Mouse (Mus musculus) stomach, postnatal 0 days (tissue): ENCODE results near the gene Nfasc. TPM values are rescaled to one million over a fixed set of nuclear protein-coding genes. Genes with fewer than 3 reads are reported as not detected.

Experiments used
- ATAC-seq: fragments of 200-750 bp; cut with Nextera tagmentation; 2 replicates; pipeline ENCODE4 v1.8.0; 2017; ENCODE audit not compliant: low FRiP score, low TSS enrichment
- DNase-seq: peaks from one replicate; pipeline ENCODE4 v3.0.0-alpha.2; 2016; ENCODE audit warnings: low spot score
- H3K27ac ChIP-seq: fragments of 300-500 bp; sonication (generic); replicated peaks from 2 replicates; pipeline ENCODE4 v1.5.1; 2014; ENCODE audit warnings: mild to moderate bottlenecking, control low read depth
- H3K27me3 ChIP-seq: fragments of 300-500 bp; sonication (generic); 2 replicates; pipeline ENCODE4 v1.6.1; 2014; ENCODE audit warnings: low read length; ENCODE audit not compliant: control insufficient read depth, insufficient read depth
- H3K36me3 ChIP-seq: fragments of 300-500 bp; sonication (generic); 2 replicates; pipeline ENCODE4 v1.6.1; 2014; ENCODE audit warnings: low read length, mixed read lengths; ENCODE audit not compliant: control insufficient read depth, insufficient read depth
- H3K4me1 ChIP-seq: fragments of 300-500 bp; sonication (generic); replicated peaks from 2 replicates; pipeline ENCODE4 v1.6.1; 2014; ENCODE audit warnings: antibody characterized with exemption; ENCODE audit not compliant: control insufficient read depth, insufficient read depth
- H3K4me2 ChIP-seq: fragments of 300-500 bp; sonication (generic); replicated peaks from 2 replicates; pipeline ENCODE4 v1.6.1; 2014; ENCODE audit warnings: low read depth, mild to moderate bottlenecking, control low read depth, moderate library complexity
- H3K4me3 ChIP-seq: fragments of 300-500 bp; sonication (generic); 2 replicates; pipeline ENCODE4 v1.5.1; 2014; ENCODE audit warnings: low read depth, low read length, control low read depth
- H3K9ac ChIP-seq: fragments of 300-500 bp; sonication (generic); 2 replicates; pipeline ENCODE4 v1.6.1; 2014; ENCODE audit warnings: mild to moderate bottlenecking, low read length, control low read depth, mixed read lengths
- H3K9me3 ChIP-seq: fragments of 300-500 bp; sonication (generic); 2 replicates; pipeline ENCODE4 v1.6.1; 2016; ENCODE audit warnings: low read length; ENCODE audit not compliant: control insufficient read depth
- CTCF ChIP-seq: IDR thresholded peaks from 2 replicates; pipeline ENCODE4 v1.5.1; 2016; ENCODE audit warnings: antibody characterized with exemption, low read depth, mild to moderate bottlenecking, moderate library complexity
- EP300 ChIP-seq: optimal IDR thresholded peaks from 2 replicates; pipeline ENCODE3; 2016; ENCODE audit warnings: antibody characterized with exemption
- WGBS: fragments of 180-500 bp; shearing (Covaris S2); extraction: QIAGEN DNeasy Blood & Tissue Kit; methylation state at CpG from one replicate; pipeline ENCODE4 v1.1.7; 2014; 5-methylcytosine and 5-hydroxymethylcytosine counted together
- polyA plus RNA-seq: library from polyadenylated mRNA; unstranded; fragments of >200 nt; fragmentation: Nextera tagmentation; extraction: Ambion mirVana; gene quantifications from 2 replicates; pipeline ENCODE4 v1.2.1, GENCODE M21; 2015

Nfasc gene
- polyA plus RNA-seq, 1 experiment from 2014 or later, result 0.74 TPM

DNA sequence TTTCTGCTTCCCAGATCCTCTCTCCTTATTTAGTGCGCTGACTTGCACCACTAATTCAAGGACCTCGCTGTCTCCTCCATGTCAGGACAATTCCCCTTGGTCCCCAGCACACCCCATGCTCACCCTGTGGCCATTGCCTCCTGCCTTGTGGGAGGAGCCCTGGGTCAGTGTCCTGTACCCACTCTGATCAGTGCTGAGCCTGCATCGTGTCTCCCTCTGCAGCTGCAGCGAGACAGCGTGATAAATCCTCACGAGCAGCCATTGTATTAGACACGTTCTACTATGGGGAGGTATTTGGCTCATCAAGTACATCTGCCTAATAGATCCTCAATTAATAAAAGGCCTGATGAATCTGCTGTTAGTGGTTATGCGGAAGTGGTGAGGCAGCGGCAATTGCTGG is 86.8 kb downstream of the Nfasc start:
- H3K9me3 ChIP-seq, result no peaks in the 10 kb centered on the region
- no peak overlapping the region for H3K4me3 ChIP-seq
- no peaks in the 10 kb centered on the region for H3K27me3 ChIP-seq
- whole genome bisulfite sequencing, result 71% methylated on average over 9 of the region's 9 CpGs
- no peaks in the 10 kb centered on the region for H3K36me3 ChIP-seq
- no peak overlapping the region for H3K4me2 ChIP-seq
- DNase-seq, result no peak
- ATAC-seq, result no peak
- H3K9ac ChIP-seq, result no peak overlapping the region
- H3K4me1 ChIP-seq, result no peaks in the 10 kb centered on the region
- no peak overlapping the region for H3K27ac ChIP-seq
- no peak for TF ChIP-seq EP300
- no peak for TF ChIP-seq CTCF

GRCm38 (mm10) chr1:132653841-132654457 is 87.6 kb downstream of the Nfasc start:
- Histone ChIP-seq H3K4me3 (no peak overlapping the region), H3K27me3 (no peaks in the 10 kb centered on the region), H3K36me3 (no peaks in the 10 kb centered on the region), H3K9me3 (no peaks in the 10 kb centered on the region), H3K4me1 (no peaks in the 10 kb centered on the region), H3K4me2 (no peak overlapping the region), H3K27ac (no peak overlapping the region), H3K9ac (no peak overlapping the region)
- TF ChIP-seq CTCF (no peak), EP300 (no peak)
- 64% methylated on average over 12 of the region's 12 CpGs for WGBS
- DNase-seq (no peak), ATAC-seq (no peak)

- no peak overlapping the region for H3K9ac ChIP-seq
- WGBS, result 73% methylated on average over 9 of the region's 9 CpGs
- no peaks in the 10 kb centered on the region for H3K9me3 ChIP-seq
- H3K27ac ChIP-seq, result no peak overlapping the region
- no peaks in the 10 kb centered on the region for H3K36me3 ChIP-seq
- no peak overlapping the region for H3K4me3 ChIP-seq
- ATAC-seq (no peak), DNase-seq (no peak)
- TF ChIP-seq EP300, result no peak
- no peak for TF ChIP-seq CTCF
- H3K4me1 ChIP-seq, result no peaks in the 10 kb centered on the region
- no peak overlapping the region for H3K4me2 ChIP-seq
- no peaks in the 10 kb centered on the region for H3K27me3 ChIP-seq
Observed at GRCm38 (mm10) chr1:132653161-132653560, 88.4 kb downstream of the Nfasc start.

DNA sequence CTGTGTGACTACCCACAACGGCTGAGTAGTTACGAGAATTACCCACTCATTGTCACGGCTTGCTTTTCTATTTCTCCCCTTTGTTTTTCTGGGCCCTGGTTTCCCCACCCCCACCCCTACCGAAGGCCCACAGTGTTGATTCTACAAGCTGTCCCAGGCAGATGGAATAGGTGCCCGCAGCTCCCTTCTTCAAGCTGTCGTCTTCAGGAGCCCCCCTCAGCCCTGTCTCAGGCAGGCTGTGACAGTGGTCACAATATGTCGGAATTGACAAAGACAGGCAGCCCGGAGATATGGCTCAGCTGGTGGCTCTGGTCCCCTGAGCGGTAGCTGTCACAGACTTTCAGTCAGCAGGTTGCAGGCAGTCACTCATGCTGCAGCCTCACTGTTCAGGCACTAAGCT is 90.9 kb downstream of the Nfasc start:
- TF ChIP-seq CTCF (no peak), EP300 (no peak)
- no peak overlapping the region for H3K27ac ChIP-seq

DNA sequence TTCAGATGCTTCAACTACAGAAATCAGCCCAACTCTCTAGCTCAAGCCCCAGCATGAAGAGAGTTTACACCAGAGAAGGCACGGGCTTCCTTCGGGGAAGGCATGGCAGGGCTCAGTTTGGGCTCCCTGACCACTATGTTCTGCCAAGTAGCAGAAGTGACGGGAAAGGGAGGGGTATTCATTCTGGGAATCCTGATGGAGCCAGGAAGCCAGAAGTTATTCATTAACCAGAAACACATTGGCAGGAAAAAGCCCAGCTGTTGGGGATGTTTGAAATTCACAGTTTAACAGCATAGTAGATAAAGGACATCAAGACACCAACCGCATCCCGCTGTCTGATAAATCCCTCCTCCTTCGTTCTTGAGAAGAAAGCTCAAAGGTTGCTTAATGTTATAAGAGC is 93.6 kb downstream of the Nfasc start:
- Histone ChIP-seq H3K4me3 (no peak overlapping the region), H3K36me3 (no peaks in the 10 kb centered on the region), H3K9ac (no peak overlapping the region), H3K27ac (no peak overlapping the region), H3K27me3 (no peaks in the 10 kb centered on the region), H3K4me1 (no peaks in the 10 kb centered on the region), H3K4me2 (no peak overlapping the region), H3K9me3 (no peaks in the 10 kb centered on the region)
- 31% methylated on average over 6 of the region's 6 CpGs for WGBS
- ATAC-seq (no peak), DNase-seq (no peak)
- TF ChIP-seq CTCF (no peak), EP300 (no peak)

More for the DNA sequence above, 90.9 kb downstream of the Nfasc start:
- H3K9ac ChIP-seq, result no peak overlapping the region
- no peaks in the 10 kb centered on the region for H3K36me3 ChIP-seq
- WGBS, result 77% methylated on average over 9 of the region's 9 CpGs
- ATAC-seq, result no peak
- H3K27me3 ChIP-seq, result no peaks in the 10 kb centered on the region
- H3K9me3 ChIP-seq, result no peaks in the 10 kb centered on the region
- H3K4me3 ChIP-seq, result no peak overlapping the region
- no peaks in the 10 kb centered on the region for H3K4me1 ChIP-seq
- no peak for DNase-seq
- no peak overlapping the region for H3K4me2 ChIP-seq

GRCm38 (mm10) chr1:132641049-132641795 is 100.4 kb downstream of the Nfasc start:
- Histone ChIP-seq H3K36me3 (no peaks in the 10 kb centered on the region), H3K9ac (no peak overlapping the region), H3K4me1 (no peaks in the 10 kb centered on the region), H3K4me2 (no peak overlapping the region), H3K27ac (no peak overlapping the region), H3K9me3 (no peaks in the 10 kb centered on the region), H3K27me3 (no peaks in the 10 kb centered on the region), H3K4me3 (no peak overlapping the region)
- DNase-seq (no peak), ATAC-seq (no peak)
- 41% methylated on average over 13 of the region's 13 CpGs for WGBS
- no peak for TF ChIP-seq CTCF
- no peak for TF ChIP-seq EP300
